Mouse (Mus musculus): Measurements from ENCODE around the gene Psmd13. TPM values are rescaled to one million over a fixed set of nuclear protein-coding genes. Genes with fewer than 3 reads are reported as not detected.
A peak's percentile ranks its signal among the peaks of the same experiment; 100 is the strongest.

Gene Psmd13
- total and polyA plus RNA-seq, 3 experiments: 165 to 215 TPM; not detected in 1

DNA sequence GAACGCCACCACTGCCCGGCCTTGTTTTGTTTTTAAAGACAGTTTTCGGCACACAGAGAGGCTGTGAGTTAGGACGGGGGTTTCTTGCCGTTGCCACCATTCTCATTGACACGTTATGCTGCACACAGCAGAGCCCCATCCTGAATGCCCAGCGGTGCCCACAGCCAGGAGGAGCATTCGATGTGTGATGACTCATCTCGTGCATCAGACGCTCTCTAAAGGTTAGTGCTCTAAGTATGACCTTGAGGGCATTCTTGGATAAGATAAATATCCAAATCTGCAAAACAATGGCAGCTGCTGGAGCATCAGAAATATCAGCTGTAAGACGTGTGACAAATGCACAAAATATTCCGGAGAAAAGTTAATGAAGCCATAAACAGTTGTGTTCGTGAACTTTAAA, 25.4 kb downstream of the Psmd13 start:
- no peak for DNase-seq (ENCODE audit: low read depth, low spot score)
- Histone ChIP-seq H3K36me3 (ENCODE audit: control insufficient read depth in 1 of 2, insufficient read depth in 2 of 2, low read length in 2 of 2) (no peaks in the 10 kb centered on the region), H3K79me2 (ENCODE audit: control insufficient read depth, insufficient read depth, low read length, poor library complexity) (no peaks in the 10 kb centered on the region), H3K4me3 (ENCODE audit: control insufficient read depth in 1 of 2, insufficient read depth in 1 of 2, low read depth in 2 of 2, low read length in 2 of 2) (no peak overlapping the region), H3K27me3 (ENCODE audit: control insufficient read depth in 1 of 2, insufficient read depth in 2 of 2, low read length in 2 of 2) (no peaks in the 10 kb centered on the region; a peak in 1 of 4 replicates), H3K4me1 (ENCODE audit: control insufficient read depth in 1 of 2, insufficient read depth in 2 of 2, low read length in 2 of 2) (no peaks in the 10 kb centered on the region), H3K27ac (ENCODE audit: control insufficient read depth, low read depth, low read length) (no peak overlapping the region), H3K9me3 (replicated peaks; ENCODE audit: insufficient read depth, low read length) (no peaks in the 10 kb centered on the region), H3K9ac (ENCODE audit: control insufficient read depth, low read depth, low read length, poor library complexity, severe bottlenecking) (no peak overlapping the region)
- no peak for TF ChIP-seq GATA1 (IDR thresholded peaks at IDR 0.05; ENCODE audit: low read depth, low read length)
- TF ChIP-seq CTCF (IDR thresholded peaks at IDR 0.05 in 2 of 3, conservative IDR thresholded peaks at IDR 0.05 in 1 of 3; ENCODE audit: control insufficient read depth in 1 of 3, insufficient read depth in 1 of 3, low read depth in 2 of 3, low read length in 3 of 3, poor library complexity in 1 of 3, severe bottlenecking in 1 of 3): no peak
- no peak for TF ChIP-seq ZNF384 (IDR thresholded peaks at IDR 0.05; ENCODE audit: low read depth, low read length)

DNA sequence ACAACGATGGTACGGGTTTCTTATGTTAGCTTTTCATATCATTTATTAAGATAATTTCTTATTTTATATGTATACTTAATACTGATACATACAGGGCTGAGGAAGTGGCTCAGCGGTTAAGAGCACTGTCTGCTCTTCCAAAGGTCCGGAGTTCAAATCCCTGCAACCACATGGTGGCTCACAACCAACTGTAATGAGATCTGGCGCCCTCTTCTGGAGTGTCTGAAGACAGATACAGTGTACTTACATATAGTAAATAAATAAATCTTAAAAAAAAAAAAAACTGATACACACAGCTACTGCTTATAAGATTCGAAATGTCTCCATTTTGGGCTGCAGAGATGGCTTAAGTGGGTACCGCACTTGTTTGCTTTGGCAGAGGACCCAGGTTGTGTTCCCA, 25.9 kb downstream of the Psmd13 start:
- no peak overlapping the region for H3K9ac ChIP-seq (ENCODE audit: control insufficient read depth, low read depth, low read length, poor library complexity, severe bottlenecking)
- H3K79me2 ChIP-seq (ENCODE audit: control insufficient read depth, insufficient read depth, low read length, poor library complexity): no peaks in the 10 kb centered on the region
- no peak for TF ChIP-seq POLR2AphosphoS5 (IDR thresholded peaks at IDR 0.05; ENCODE audit: borderline replicate concordance, low read depth, low read length)
- peak; percentile 6 for TF ChIP-seq RAD21 (IDR thresholded peaks at IDR 0.05; ENCODE audit: low read depth, low read length)
- TF ChIP-seq CTCF (IDR thresholded peaks at IDR 0.05 in 2 of 3, conservative IDR thresholded peaks at IDR 0.05 in 1 of 3; ENCODE audit: control insufficient read depth in 1 of 3, insufficient read depth in 1 of 3, low read depth in 2 of 3, low read length in 3 of 3, poor library complexity in 1 of 3, severe bottlenecking in 1 of 3): peak in 2 of 3 experiments; percentile 39 to 46; a peak in 4 of 6 replicates
- peak; percentile 45 for TF ChIP-seq SMC3 (IDR thresholded peaks at IDR 0.05; ENCODE audit: low read depth, low read length)
- no peak for TF ChIP-seq SIN3A (IDR thresholded peaks at IDR 0.05; ENCODE audit: low read length)
- TF ChIP-seq NRF1 (IDR thresholded peaks at IDR 0.05; ENCODE audit: insufficient read depth, low read depth, low read length, poor library complexity, severe bottlenecking): no peak
- no peak overlapping the region for H3K4me3 ChIP-seq (ENCODE audit: control insufficient read depth in 1 of 2, insufficient read depth in 1 of 2, low read depth in 2 of 2, low read length in 2 of 2)
- H3K36me3 ChIP-seq (ENCODE audit: control insufficient read depth in 1 of 2, insufficient read depth in 2 of 2, low read length in 2 of 2): no peaks in the 10 kb centered on the region
- no peaks in the 10 kb centered on the region; a peak in 1 of 4 replicates for H3K27me3 ChIP-seq (ENCODE audit: control insufficient read depth in 1 of 2, insufficient read depth in 2 of 2, low read length in 2 of 2)
- H3K9me3 ChIP-seq (replicated peaks; ENCODE audit: insufficient read depth, low read length): no peaks in the 10 kb centered on the region
- H3K27ac ChIP-seq (ENCODE audit: control insufficient read depth, low read depth, low read length): no peak overlapping the region
- H3K4me1 ChIP-seq (ENCODE audit: control insufficient read depth in 1 of 2, insufficient read depth in 2 of 2, low read length in 2 of 2): no peaks in the 10 kb centered on the region
- no peak for DNase-seq (ENCODE audit: low read depth, low spot score)

- H3K4me1 ChIP-seq (ENCODE audit: control insufficient read depth in 1 of 2, insufficient read depth in 2 of 2, low read length in 2 of 2): no peaks in the 10 kb centered on the region
- TF ChIP-seq MYC (IDR thresholded peaks at IDR 0.05; ENCODE audit: low read depth, low read length): no peak
- TF ChIP-seq E2F4 (IDR thresholded peaks at IDR 0.05; ENCODE audit: borderline replicate concordance, low read depth, low read length): no peak
- TF ChIP-seq ELF1 (IDR thresholded peaks at IDR 0.05; ENCODE audit: low read depth, low read length): no peak
- no peak for TF ChIP-seq CHD1 (IDR thresholded peaks at IDR 0.05; ENCODE audit: low read depth, low read length)
- TF ChIP-seq TCF12 (IDR thresholded peaks at IDR 0.05; ENCODE audit: low read depth, low read length): no peak
- no peak for TF ChIP-seq USF1 (IDR thresholded peaks at IDR 0.05; ENCODE audit: low read depth, low read length)
- no peak for TF ChIP-seq CTCF (IDR thresholded peaks at IDR 0.05 in 2 of 3, conservative IDR thresholded peaks at IDR 0.05 in 1 of 3; ENCODE audit: control insufficient read depth in 1 of 3, insufficient read depth in 1 of 3, low read depth in 2 of 3, low read length in 3 of 3, poor library complexity in 1 of 3, severe bottlenecking in 1 of 3)
- TF ChIP-seq ZNF384 (IDR thresholded peaks at IDR 0.05; ENCODE audit: low read depth, low read length): no peak
- no peak for TF ChIP-seq MXI1 (IDR thresholded peaks at IDR 0.05; ENCODE audit: low read depth, low read length)
- no peak for TF ChIP-seq MYB (IDR thresholded peaks at IDR 0.05; ENCODE audit: low read depth, low read length)
- TF ChIP-seq BHLHE40 (IDR thresholded peaks at IDR 0.05; ENCODE audit: borderline replicate concordance, low read depth, low read length): no peak
- TF ChIP-seq MAX (IDR thresholded peaks at IDR 0.05; ENCODE audit: low read length): no peak
- no peak for TF ChIP-seq MAFK (IDR thresholded peaks at IDR 0.05; ENCODE audit: borderline replicate concordance, low read depth, low read length)
- TF ChIP-seq USF2 (IDR thresholded peaks at IDR 0.05; ENCODE audit: borderline replicate concordance in 1 of 2, insufficient read depth in 1 of 2, low read depth in 1 of 2, low read length in 2 of 2): no peak
- H3K27ac ChIP-seq (ENCODE audit: control insufficient read depth, low read depth, low read length): no peak overlapping the region
- H3K36me3 ChIP-seq (ENCODE audit: control insufficient read depth in 1 of 2, insufficient read depth in 2 of 2, low read length in 2 of 2): no peaks in the 10 kb centered on the region
- no peaks in the 10 kb centered on the region for H3K79me2 ChIP-seq (ENCODE audit: control insufficient read depth, insufficient read depth, low read length, poor library complexity)
- no peak for DNase-seq (ENCODE audit: low read depth, low spot score)
- H3K9me3 ChIP-seq (replicated peaks; ENCODE audit: insufficient read depth, low read length): no peaks in the 10 kb centered on the region
- H3K9ac ChIP-seq (ENCODE audit: control insufficient read depth, low read depth, low read length, poor library complexity, severe bottlenecking): no peak overlapping the region
- H3K4me3 ChIP-seq (ENCODE audit: control insufficient read depth in 1 of 2, insufficient read depth in 1 of 2, low read depth in 2 of 2, low read length in 2 of 2): no peak overlapping the region
- H3K27me3 ChIP-seq (ENCODE audit: control insufficient read depth in 1 of 2, insufficient read depth in 2 of 2, low read length in 2 of 2): no peaks in the 10 kb centered on the region; a peak in 1 of 4 replicates
Observed at GRCm38 (mm10) chr7:140908181-140908580, 26.4 kb downstream of the Psmd13 start.
